Mouse (Mus musculus): ENCODE results near the gene Tex22. TPM values are rescaled to one million over a fixed set of nuclear protein-coding genes. Genes with fewer than 3 reads are reported as not detected.

Gene Tex22
- polyA plus RNA-seq, 1 experiment from 2014 or later, result not detected

DNA sequence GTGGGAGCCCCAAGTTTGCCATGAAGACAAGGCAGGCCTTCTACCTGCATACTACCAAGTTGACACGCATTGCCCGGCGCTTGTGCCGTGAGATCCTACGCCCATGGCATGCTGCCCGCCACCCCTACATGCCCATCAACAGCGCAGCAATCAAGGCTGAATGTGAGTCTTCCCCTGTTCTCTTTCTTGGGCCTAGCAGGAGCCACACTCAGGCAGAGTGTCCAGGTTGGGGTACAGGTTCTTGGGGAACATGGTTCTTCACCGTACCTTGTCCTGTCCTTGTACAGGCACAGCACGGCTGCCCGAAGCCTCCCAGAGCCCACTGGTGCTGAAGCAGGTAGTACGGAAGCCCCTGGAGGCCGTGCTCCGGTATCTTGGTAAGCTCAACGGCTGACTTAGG lies 57.3 kb downstream of the Tex22 start:
- no peak overlapping the region for H3K4me3 ChIP-seq (replicated peaks)
- WGBS, result 97% methylated on average over 14 of the region's 14 CpGs
- no peak for ATAC-seq (ENCODE audit: insufficient number of reproducible peaks, insufficient read depth, low FRiP score, low TSS enrichment, low read depth)
- H3K4me1 ChIP-seq (replicated peaks), result no peaks in the 10 kb centered on the region
- no peak overlapping the region for H3K4me2 ChIP-seq
- H3K27me3 ChIP-seq, result no peaks in the 10 kb centered on the region
- peaks cover 100% of the 10 kb centered on the region for H3K36me3 ChIP-seq
- no peaks in the 10 kb centered on the region for H3K9me3 ChIP-seq
- H3K9ac ChIP-seq (replicated peaks), result no peak overlapping the region
- H3K27ac ChIP-seq, result no peak overlapping the region

GRCm38 (mm10) chr12:113132567-113132966 lies 58.3 kb downstream of the Tex22 start:
- Histone ChIP-seq H3K4me1 (replicated peaks) (no peaks in the 10 kb centered on the region), H3K9ac (replicated peaks) (no peak overlapping the region), H3K27ac (no peak overlapping the region), H3K27me3 (no peaks in the 10 kb centered on the region), H3K4me3 (replicated peaks) (no peak overlapping the region), H3K4me2 (no peak overlapping the region), H3K36me3 (peaks cover 100% of the 10 kb centered on the region), H3K9me3 (no peaks in the 10 kb centered on the region)
- 84% methylated on average over 2 of the region's 2 CpGs for WGBS
- ATAC-seq (ENCODE audit: insufficient number of reproducible peaks, insufficient read depth, low FRiP score, low TSS enrichment, low read depth), result no peak

DNA sequence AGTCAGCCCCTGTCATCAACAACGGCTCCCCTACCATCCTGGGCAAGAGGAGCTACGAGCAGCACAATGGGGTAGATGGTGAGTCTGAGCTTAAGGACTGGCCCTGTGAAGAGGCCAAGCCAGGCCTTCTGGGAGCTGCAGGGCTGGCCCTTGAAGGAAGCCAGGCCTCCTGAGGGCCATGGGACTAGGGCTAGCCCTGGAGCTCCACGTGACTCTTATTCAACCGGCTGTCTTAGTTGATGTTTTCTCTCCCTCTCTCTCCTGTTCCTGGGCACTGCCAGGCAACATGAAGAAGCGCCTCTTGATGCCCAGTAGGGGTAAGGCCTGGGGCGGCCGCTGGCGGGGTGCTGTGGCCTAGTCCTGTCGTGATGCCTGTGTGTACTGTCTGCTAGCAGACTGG lies 59.0 kb downstream of the Tex22 start:
- Histone ChIP-seq H3K4me2 (no peak overlapping the region), H3K9ac (replicated peaks) (no peak overlapping the region), H3K36me3 (peaks cover 100% of the 10 kb centered on the region), H3K9me3 (no peaks in the 10 kb centered on the region), H3K27ac (no peak overlapping the region), H3K4me1 (replicated peaks) (no peaks in the 10 kb centered on the region), H3K27me3 (no peaks in the 10 kb centered on the region), H3K4me3 (replicated peaks) (no peak overlapping the region)
- 86% methylated on average over 9 of the region's 9 CpGs for WGBS
- ATAC-seq (ENCODE audit: insufficient number of reproducible peaks, insufficient read depth, low FRiP score, low TSS enrichment, low read depth), result no peak

DNA sequence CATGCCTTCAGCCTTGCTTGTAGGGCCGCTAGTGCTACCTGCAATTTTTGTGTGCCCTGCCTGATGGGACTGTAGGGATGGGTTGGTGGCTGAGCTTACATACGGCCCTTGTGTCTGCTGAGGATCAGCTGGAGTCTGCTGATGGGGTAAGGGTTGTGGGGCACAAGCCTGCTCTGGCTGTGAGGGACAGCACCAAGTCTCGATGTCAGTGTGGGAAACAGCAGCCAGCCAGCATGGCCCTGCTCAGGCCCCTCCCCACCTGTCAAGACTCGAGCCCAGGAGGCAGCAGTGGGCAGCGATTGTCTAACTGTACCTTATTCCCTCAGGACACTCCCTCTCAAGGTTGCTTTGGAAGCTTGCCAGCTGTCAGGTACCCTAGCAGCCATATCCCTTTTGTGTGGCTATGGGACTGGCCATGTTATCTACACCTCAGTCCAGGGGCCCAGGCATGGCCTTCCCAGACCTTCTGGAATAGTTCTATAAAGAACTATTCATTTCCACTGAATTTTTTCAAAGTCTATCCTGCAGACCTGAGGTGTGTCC lies 59.6 kb downstream of the Tex22 start:
- ATAC-seq (ENCODE audit: insufficient number of reproducible peaks, insufficient read depth, low FRiP score, low TSS enrichment, low read depth), result no peak
- peaks cover 5% of the 10 kb centered on the region; the same call in 1 of the 2 replicates for H3K4me1 ChIP-seq (replicated peaks)
- peaks cover 100% of the 10 kb centered on the region for H3K36me3 ChIP-seq
- 79% methylated on average over 5 of the region's 5 CpGs for WGBS
- H3K4me3 ChIP-seq (replicated peaks), result no peak overlapping the region
- H3K9ac ChIP-seq (replicated peaks), result no peak overlapping the region
- H3K27ac ChIP-seq, result no peak overlapping the region
- H3K27me3 ChIP-seq, result peaks cover 2% of the 10 kb centered on the region; the same call in 1 of the 2 replicates
- H3K9me3 ChIP-seq, result no peaks in the 10 kb centered on the region
- no peak overlapping the region for H3K4me2 ChIP-seq

GRCm38 (mm10) chr12:113134502-113134901 lies 60.2 kb downstream of the Tex22 start:
- Histone ChIP-seq H3K27me3 (peaks cover 6% of the 10 kb centered on the region; the same call in 1 of the 2 replicates), H3K4me2 (no peak overlapping the region), H3K27ac (no peak overlapping the region), H3K36me3 (peaks cover 94% of the 10 kb centered on the region), H3K9ac (replicated peaks) (no peak overlapping the region), H3K4me3 (replicated peaks) (no peak overlapping the region), H3K4me1 (replicated peaks) (peaks cover 11% of the 10 kb centered on the region), H3K9me3 (no peaks in the 10 kb centered on the region)
- ATAC-seq (ENCODE audit: insufficient number of reproducible peaks, insufficient read depth, low FRiP score, low TSS enrichment, low read depth), result no peak
- 91% methylated on average over 4 of the region's 4 CpGs for WGBS

GRCm38 (mm10) chr12:113135401-113135800 lies 61.1 kb downstream of the Tex22 start:
- H3K4me2 ChIP-seq, result no peak overlapping the region
- no peak overlapping the region for H3K27ac ChIP-seq
- H3K4me3 ChIP-seq (replicated peaks), result no peak overlapping the region
- ATAC-seq (ENCODE audit: insufficient number of reproducible peaks, insufficient read depth, low FRiP score, low TSS enrichment, low read depth), result no peak
- WGBS, result 92% methylated on average over 7 of the region's 7 CpGs
- H3K9ac ChIP-seq (replicated peaks), result no peak overlapping the region
- H3K4me1 ChIP-seq (replicated peaks), result peaks cover 17% of the 10 kb centered on the region
- H3K9me3 ChIP-seq, result no peaks in the 10 kb centered on the region
- peaks cover 11% of the 10 kb centered on the region for H3K27me3 ChIP-seq
- H3K36me3 ChIP-seq, result peaks cover 85% of the 10 kb centered on the region

DNA sequence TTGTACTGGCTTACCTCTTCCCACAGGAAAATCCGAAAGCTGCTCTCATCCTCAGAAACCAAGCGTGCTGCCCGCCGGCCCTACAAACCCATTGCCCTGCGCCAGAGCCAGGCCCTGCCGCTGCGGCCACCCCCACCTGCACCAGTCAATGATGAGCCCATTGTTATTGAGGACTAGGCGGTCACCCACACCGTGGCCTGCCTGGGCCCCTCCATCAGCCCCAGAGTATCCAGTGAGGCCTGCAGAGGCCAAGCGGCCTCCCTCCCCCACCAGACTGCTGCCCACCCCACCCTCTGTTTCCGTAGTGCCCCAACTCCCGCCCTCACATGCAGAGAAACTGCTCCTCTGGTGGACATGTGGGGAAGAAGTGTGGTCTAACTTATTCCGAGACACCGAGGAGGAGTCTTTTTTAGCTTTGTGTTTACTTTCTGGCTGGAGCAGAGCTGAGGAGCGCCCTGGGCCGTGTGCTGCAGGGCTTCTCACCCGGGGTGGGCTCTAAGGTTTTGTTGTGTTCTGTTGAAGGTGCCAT lies 62.3 kb downstream of the Tex22 start:
- Histone ChIP-seq H3K27ac (no peak overlapping the region), H3K9me3 (no peaks in the 10 kb centered on the region), H3K4me3 (replicated peaks) (no peak overlapping the region), H3K27me3 (peaks cover 23% of the 10 kb centered on the region), H3K4me2 (no peak overlapping the region), H3K36me3 (peaks cover 74% of the 10 kb centered on the region), H3K9ac (replicated peaks) (no peak overlapping the region), H3K4me1 (replicated peaks) (peaks cover 29% of the 10 kb centered on the region)
- WGBS, result 81% methylated on average over 17 of the region's 17 CpGs
- no peak for ATAC-seq (ENCODE audit: insufficient number of reproducible peaks, insufficient read depth, low FRiP score, low TSS enrichment, low read depth)

- no peak overlapping the region for H3K4me2 ChIP-seq
- no peaks in the 10 kb centered on the region for H3K9me3 ChIP-seq
- 87% methylated on average over 18 of the region's 18 CpGs for WGBS
- H3K4me3 ChIP-seq (replicated peaks), result no peak overlapping the region
- peaks cover 39% of the 10 kb centered on the region for H3K4me1 ChIP-seq (replicated peaks)
- H3K9ac ChIP-seq (replicated peaks), result 0 out of 2 replicates have a peak overlapping the region, but pooled peaks have one; percentile 4
- peaks cover 32% of the 10 kb centered on the region for H3K27me3 ChIP-seq
- ATAC-seq (ENCODE audit: insufficient number of reproducible peaks, insufficient read depth, low FRiP score, low TSS enrichment, low read depth), result no peak
- H3K36me3 ChIP-seq, result peaks cover 64% of the 10 kb centered on the region
- 0 out of 2 replicates have a peak overlapping the region, but pooled peaks have one; percentile 29 for H3K27ac ChIP-seq
Measured at GRCm38 (mm10) chr12:113137260-113138213, 63.2 kb downstream of the Tex22 start.

GRCm38 (mm10) chr12:113138291-113138690 lies 64.0 kb downstream of the Tex22 start:
- Histone ChIP-seq H3K4me3 (replicated peaks) (no peak overlapping the region), H3K36me3 (peaks cover 56% of the 10 kb centered on the region), H3K9me3 (no peaks in the 10 kb centered on the region), H3K9ac (replicated peaks) (no peak overlapping the region), H3K27me3 (peaks cover 40% of the 10 kb centered on the region), H3K4me2 (no peak overlapping the region), H3K4me1 (replicated peaks) (peaks cover 46% of the 10 kb centered on the region), H3K27ac (no peak overlapping the region)
- 76% methylated on average over 6 of the region's 6 CpGs for WGBS
- ATAC-seq (ENCODE audit: insufficient number of reproducible peaks, insufficient read depth, low FRiP score, low TSS enrichment, low read depth), result no peak

All from limb, embryonic 12.5 days (tissue).